Mouse (Mus musculus): ENCODE results near the gene Scarb1. TPM values are rescaled to one million over a fixed set of nuclear protein-coding genes. Genes with fewer than 3 reads are reported as not detected.

Scarb1 gene
- polyA plus RNA-seq, 1 experiment from 2014 or later, result 51.6 TPM

GRCm38 (mm10) chr5:125291387-125291786 lies 49.5 kb downstream of the Scarb1 start:
- no peak overlapping the region for H3K9ac ChIP-seq (ENCODE audit: low read depth, low read length)
- no peaks in the 10 kb centered on the region for H3K9me3 ChIP-seq (replicated peaks; ENCODE audit: control insufficient read depth, low read length, poor library complexity, severe bottlenecking)
- no peak overlapping the region for H3K4me3 ChIP-seq (ENCODE audit: low read depth, low read length)
- peaks cover 14% of the 10 kb centered on the region for H3K36me3 ChIP-seq (ENCODE audit: control insufficient read depth, insufficient read depth, low read length)
- 94% methylated on average over 10 of the region's 10 CpGs for WGBS
- H3K4me1 ChIP-seq (ENCODE audit: control insufficient read depth, insufficient read depth, low read length), result no peaks in the 10 kb centered on the region
- no peak for ATAC-seq
- no peaks in the 10 kb centered on the region for H3K27me3 ChIP-seq (ENCODE audit: control insufficient read depth, insufficient read depth, low read depth, low read length)
- H3K4me2 ChIP-seq (ENCODE audit: low read length), result no peak overlapping the region
- H3K27ac ChIP-seq (ENCODE audit: low read length), result no peak overlapping the region

GRCm38 (mm10) chr5:125287053-125287655 lies 53.7 kb downstream of the Scarb1 start:
- H3K4me3 ChIP-seq (ENCODE audit: low read depth, low read length), result no peak overlapping the region
- H3K9ac ChIP-seq (ENCODE audit: low read depth, low read length), result no peak overlapping the region
- no peaks in the 10 kb centered on the region for H3K27me3 ChIP-seq (ENCODE audit: control insufficient read depth, insufficient read depth, low read depth, low read length)
- no peak overlapping the region for H3K27ac ChIP-seq (ENCODE audit: low read length)
- no peaks in the 10 kb centered on the region for H3K9me3 ChIP-seq (replicated peaks; ENCODE audit: control insufficient read depth, low read length, poor library complexity, severe bottlenecking)
- WGBS, result 96% methylated on average over 9 of the region's 9 CpGs
- H3K4me1 ChIP-seq (ENCODE audit: control insufficient read depth, insufficient read depth, low read length), result no peaks in the 10 kb centered on the region
- no peak for ATAC-seq
- H3K36me3 ChIP-seq (ENCODE audit: control insufficient read depth, insufficient read depth, low read length), result peaks cover 7% of the 10 kb centered on the region
- H3K4me2 ChIP-seq (ENCODE audit: low read length), result no peak overlapping the region

- no peak overlapping the region for H3K4me2 ChIP-seq (ENCODE audit: low read length)
- H3K36me3 ChIP-seq (ENCODE audit: control insufficient read depth, insufficient read depth, low read length), result peaks cover 7% of the 10 kb centered on the region
- 88% methylated on average over 11 of the region's 11 CpGs for WGBS
- no peak for ATAC-seq
- H3K27ac ChIP-seq (ENCODE audit: low read length), result no peak overlapping the region
- H3K4me3 ChIP-seq (ENCODE audit: low read depth, low read length), result no peak overlapping the region
- H3K9ac ChIP-seq (ENCODE audit: low read depth, low read length), result no peak overlapping the region
- H3K9me3 ChIP-seq (replicated peaks; ENCODE audit: control insufficient read depth, low read length, poor library complexity, severe bottlenecking), result no peaks in the 10 kb centered on the region
- no peaks in the 10 kb centered on the region for H3K27me3 ChIP-seq (ENCODE audit: control insufficient read depth, insufficient read depth, low read depth, low read length)
- no peaks in the 10 kb centered on the region for H3K4me1 ChIP-seq (ENCODE audit: control insufficient read depth, insufficient read depth, low read length)
These were observed 54.8 kb downstream of the Scarb1 start for GRCm38 (mm10) chr5:125286090-125286489.

DNA sequence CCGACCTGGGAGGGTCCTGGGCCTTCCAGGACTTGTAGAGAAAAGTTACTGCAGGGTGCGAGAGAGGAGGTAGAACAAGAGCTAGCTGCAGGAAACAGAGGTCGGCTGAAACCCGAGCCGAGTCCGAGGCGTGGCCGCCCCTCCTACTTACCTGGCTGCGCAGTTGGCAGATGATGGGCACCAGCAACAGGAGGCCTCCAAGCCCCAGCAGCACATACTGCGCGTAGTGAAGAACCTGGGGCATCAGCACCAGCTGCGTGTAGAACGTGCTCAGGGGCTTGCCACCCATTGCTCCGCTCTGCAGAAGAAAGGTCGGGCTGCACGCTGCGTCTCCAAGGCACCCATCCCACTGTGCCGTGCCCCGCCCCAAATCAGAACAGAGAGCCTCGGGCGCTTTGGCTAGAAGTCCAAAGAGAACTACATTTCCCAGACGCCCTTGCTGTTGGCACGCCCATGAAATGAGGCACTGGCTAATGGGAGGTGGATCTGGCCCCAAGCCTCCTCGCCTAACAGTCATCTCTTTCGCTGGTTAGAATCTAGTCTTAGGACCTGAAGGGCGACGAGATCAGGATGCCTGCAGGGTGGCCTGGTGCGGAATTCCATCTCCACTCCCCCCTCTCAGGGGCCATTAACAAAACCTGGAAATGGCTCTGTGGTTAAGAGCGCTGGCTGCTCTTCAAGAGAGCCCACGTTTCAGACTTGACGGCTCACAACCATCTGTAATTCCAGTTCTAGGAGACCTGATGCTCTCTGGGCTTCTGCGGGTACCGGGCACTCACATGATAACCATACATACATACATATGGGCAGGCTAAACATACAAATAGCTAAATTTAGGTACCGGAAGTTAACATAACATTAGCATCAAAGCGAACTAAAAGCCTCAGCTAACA lies 56.9 kb downstream of the Scarb1 start:
- Histone ChIP-seq H3K36me3 (ENCODE audit: control insufficient read depth, insufficient read depth, low read length) (peaks cover 7% of the 10 kb centered on the region), H3K9me3 (replicated peaks; ENCODE audit: control insufficient read depth, low read length, poor library complexity, severe bottlenecking) (no peaks in the 10 kb centered on the region), H3K27ac (ENCODE audit: low read length) (no peak overlapping the region; the same call in 1 of the 2 replicates), H3K4me1 (ENCODE audit: control insufficient read depth, insufficient read depth, low read length) (no peaks in the 10 kb centered on the region), H3K4me2 (ENCODE audit: low read length) (peak overlapping the region; percentile 65), H3K9ac (ENCODE audit: low read depth, low read length) (peak overlapping the region; percentile 61), H3K27me3 (ENCODE audit: control insufficient read depth, insufficient read depth, low read depth, low read length) (no peaks in the 10 kb centered on the region), H3K4me3 (ENCODE audit: low read depth, low read length) (peak overlapping the region; percentile 41)
- ATAC-seq, result peak; percentile 87
- 16% methylated on average over 35 of the region's 35 CpGs for WGBS

GRCm38 (mm10) chr5:125279216-125279615 lies 61.7 kb downstream of the Scarb1 start:
- Histone ChIP-seq H3K9ac (ENCODE audit: low read depth, low read length) (no peak overlapping the region), H3K27ac (ENCODE audit: low read length) (no peak overlapping the region), H3K4me3 (ENCODE audit: low read depth, low read length) (no peak overlapping the region), H3K36me3 (ENCODE audit: control insufficient read depth, insufficient read depth, low read length) (no peaks in the 10 kb centered on the region), H3K4me2 (ENCODE audit: low read length) (no peak overlapping the region), H3K4me1 (ENCODE audit: control insufficient read depth, insufficient read depth, low read length) (no peaks in the 10 kb centered on the region), H3K27me3 (ENCODE audit: control insufficient read depth, insufficient read depth, low read depth, low read length) (no peaks in the 10 kb centered on the region), H3K9me3 (replicated peaks; ENCODE audit: control insufficient read depth, low read length, poor library complexity, severe bottlenecking) (no peaks in the 10 kb centered on the region)
- WGBS, result 46% methylated on average over 7 of the region's 7 CpGs
- ATAC-seq, result no peak

- H3K36me3 ChIP-seq (ENCODE audit: control insufficient read depth, insufficient read depth, low read length), result no peaks in the 10 kb centered on the region
- ATAC-seq, result no peak
- no peaks in the 10 kb centered on the region for H3K9me3 ChIP-seq (replicated peaks; ENCODE audit: control insufficient read depth, low read length, poor library complexity, severe bottlenecking)
- no peak overlapping the region for H3K9ac ChIP-seq (ENCODE audit: low read depth, low read length)
- H3K27me3 ChIP-seq (ENCODE audit: control insufficient read depth, insufficient read depth, low read depth, low read length), result no peaks in the 10 kb centered on the region
- no peak overlapping the region for H3K4me3 ChIP-seq (ENCODE audit: low read depth, low read length)
- 42% methylated on average over 6 of the region's 6 CpGs for WGBS
- H3K4me1 ChIP-seq (ENCODE audit: control insufficient read depth, insufficient read depth, low read length), result no peaks in the 10 kb centered on the region
- H3K4me2 ChIP-seq (ENCODE audit: low read length), result no peak overlapping the region
- no peak overlapping the region for H3K27ac ChIP-seq (ENCODE audit: low read length)
These were observed 62.6 kb downstream of the Scarb1 start for GRCm38 (mm10) chr5:125278314-125278713.

DNA sequence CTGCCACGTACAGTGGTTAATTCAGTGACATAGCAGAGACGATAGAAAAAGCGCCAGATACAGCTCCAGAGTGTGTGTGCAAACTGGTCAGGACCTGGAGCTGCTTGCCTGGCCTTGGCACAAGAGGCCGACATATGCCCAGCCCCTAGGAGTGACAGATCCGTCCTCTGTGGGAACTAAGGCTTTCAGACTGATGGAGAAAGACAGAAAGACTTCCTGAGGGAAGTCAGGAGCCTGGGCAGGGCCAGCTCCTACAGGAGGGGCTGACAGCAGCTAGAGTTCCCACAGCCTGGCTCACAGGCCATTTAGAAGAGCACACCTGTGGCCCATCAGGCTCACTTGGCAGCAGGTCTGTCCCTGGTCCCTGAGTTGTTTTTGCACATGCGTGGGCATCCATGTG lies 63.6 kb downstream of the Scarb1 start:
- Histone ChIP-seq H3K27me3 (ENCODE audit: control insufficient read depth, insufficient read depth, low read depth, low read length) (no peaks in the 10 kb centered on the region), H3K4me1 (ENCODE audit: control insufficient read depth, insufficient read depth, low read length) (no peaks in the 10 kb centered on the region), H3K9me3 (replicated peaks; ENCODE audit: control insufficient read depth, low read length, poor library complexity, severe bottlenecking) (no peaks in the 10 kb centered on the region), H3K9ac (ENCODE audit: low read depth, low read length) (no peak overlapping the region), H3K27ac (ENCODE audit: low read length) (no peak overlapping the region), H3K36me3 (ENCODE audit: control insufficient read depth, insufficient read depth, low read length) (no peaks in the 10 kb centered on the region), H3K4me3 (ENCODE audit: low read depth, low read length) (no peak overlapping the region), H3K4me2 (ENCODE audit: low read length) (no peak overlapping the region)
- no peak for ATAC-seq
- 87% methylated on average over 6 of the region's 6 CpGs for WGBS

DNA sequence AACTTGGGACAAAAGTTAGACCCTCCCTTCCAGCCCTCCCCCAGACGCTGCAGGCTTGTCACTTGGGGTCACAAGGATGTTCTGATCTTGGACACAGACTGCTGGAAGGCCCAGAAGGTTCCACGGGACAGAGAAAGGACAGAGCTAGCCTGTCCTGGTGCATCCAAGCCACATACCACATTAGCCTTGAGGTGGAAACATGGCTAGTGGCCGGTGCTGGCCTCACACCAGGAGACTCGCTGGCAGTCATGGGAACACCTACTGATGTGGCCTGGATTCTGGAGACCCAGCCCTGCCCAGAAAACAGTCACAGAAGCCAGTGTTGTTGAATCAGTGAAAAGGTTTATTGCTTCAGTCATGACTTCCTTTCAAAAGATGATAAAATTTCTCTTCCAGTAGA lies 64.1 kb downstream of the Scarb1 start:
- H3K4me1 ChIP-seq (ENCODE audit: control insufficient read depth, insufficient read depth, low read length), result no peaks in the 10 kb centered on the region
- H3K36me3 ChIP-seq (ENCODE audit: control insufficient read depth, insufficient read depth, low read length), result no peaks in the 10 kb centered on the region
- no peak overlapping the region for H3K4me3 ChIP-seq (ENCODE audit: low read depth, low read length)
- WGBS, result 68% methylated on average over 4 of the region's 4 CpGs
- no peak overlapping the region for H3K4me2 ChIP-seq (ENCODE audit: low read length)
- ATAC-seq, result no peak
- no peaks in the 10 kb centered on the region for H3K27me3 ChIP-seq (ENCODE audit: control insufficient read depth, insufficient read depth, low read depth, low read length)
- H3K9me3 ChIP-seq (replicated peaks; ENCODE audit: control insufficient read depth, low read length, poor library complexity, severe bottlenecking), result no peaks in the 10 kb centered on the region
- H3K27ac ChIP-seq (ENCODE audit: low read length), result no peak overlapping the region
- no peak overlapping the region for H3K9ac ChIP-seq (ENCODE audit: low read depth, low read length)

GRCm38 (mm10) chr5:125275315-125275714 lies 65.6 kb downstream of the Scarb1 start:
- Histone ChIP-seq H3K27me3 (ENCODE audit: control insufficient read depth, insufficient read depth, low read depth, low read length) (no peaks in the 10 kb centered on the region), H3K4me1 (ENCODE audit: control insufficient read depth, insufficient read depth, low read length) (peaks cover 5% of the 10 kb centered on the region), H3K27ac (ENCODE audit: low read length) (no peak overlapping the region), H3K4me2 (ENCODE audit: low read length) (no peak overlapping the region), H3K9me3 (replicated peaks; ENCODE audit: control insufficient read depth, low read length, poor library complexity, severe bottlenecking) (no peaks in the 10 kb centered on the region), H3K36me3 (ENCODE audit: control insufficient read depth, insufficient read depth, low read length) (no peaks in the 10 kb centered on the region), H3K9ac (ENCODE audit: low read depth, low read length) (no peak overlapping the region), H3K4me3 (ENCODE audit: low read depth, low read length) (no peak overlapping the region)
- no peak for ATAC-seq
- 78% methylated on average over 8 of the region's 8 CpGs for WGBS

Measured in midbrain, embryonic 16.5 days (tissue).